Mouse (Mus musculus): ENCODE results near the gene Lekr1. TPM values are rescaled to one million over a fixed set of nuclear protein-coding genes. Genes with fewer than 3 reads are reported as not detected.

The Lekr1 gene
- 3.3 and 4.0 TPM in 2 replicates for polyA plus RNA-seq (2015; fragmentation: Nextera tagmentation; extraction: Ambion mirVana)

DNA sequence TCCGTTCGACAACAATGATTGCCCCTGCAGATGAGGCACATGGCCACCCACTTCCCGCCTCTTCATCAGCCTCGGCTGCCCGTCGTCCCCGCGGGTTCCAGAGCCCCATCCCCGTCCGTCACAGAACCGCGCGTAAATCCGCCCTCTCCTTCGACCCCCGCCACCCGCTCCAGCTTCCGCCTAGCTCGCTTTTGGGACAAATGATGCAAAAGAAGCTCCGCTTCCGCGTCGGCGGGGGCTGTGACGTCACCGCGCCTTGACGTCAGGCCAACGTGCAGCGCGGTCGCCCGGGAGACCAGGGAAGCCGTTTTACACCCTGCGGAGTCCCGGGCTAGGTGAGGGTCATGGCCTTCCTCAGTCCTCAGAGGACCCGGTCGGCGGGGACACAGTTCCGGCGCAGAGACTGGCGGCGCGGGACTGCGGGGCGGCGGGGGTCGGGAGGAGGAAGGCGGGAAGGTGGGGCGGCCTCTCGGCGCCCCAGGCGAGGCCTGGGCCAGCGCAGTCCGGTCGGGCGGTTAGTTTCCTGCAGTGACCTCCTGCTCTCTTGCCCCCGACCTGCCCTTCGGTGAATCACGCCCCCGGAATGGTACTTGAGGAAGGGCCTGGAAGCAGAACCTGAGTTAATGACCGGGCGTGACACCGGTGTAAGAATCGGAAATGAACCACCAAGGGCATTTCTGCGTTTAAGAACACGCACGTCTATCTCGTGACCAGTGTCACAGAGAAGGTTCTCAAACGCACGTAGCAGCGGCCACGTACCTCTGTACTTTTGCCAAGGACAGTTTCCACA, at the start of gene Lekr1:
TSS of gene Lekr1 (plus strand) at position 252 of the 790 bp plus-strand sequence.
- Histone ChIP-seq H3K9me3 (ENCODE audit: control insufficient read depth, low read length) (no peaks in the 10 kb centered on the region), H3K4me1 (replicated peaks; ENCODE audit: control insufficient read depth, insufficient read depth) (no peaks in the 10 kb centered on the region), H3K4me3 (ENCODE audit: low read depth, low read length) (peak within 1 kb of the TSS; percentile 73), H3K9ac (ENCODE audit: low read length) (peak within 1 kb of the TSS; percentile 72), H3K27ac (replicated peaks) (peak within 1 kb of the TSS; percentile 78), H3K27me3 (ENCODE audit: control insufficient read depth, insufficient read depth, low read length) (no peaks in the 10 kb centered on the region), H3K36me3 (ENCODE audit: control insufficient read depth, insufficient read depth, low read length) (no peaks in the 10 kb centered on the region), H3K4me2 (replicated peaks; ENCODE audit: low read depth) (peak within 1 kb of the TSS; percentile 94)
- TF ChIP-seq CTCF (IDR thresholded peaks at IDR 0.05; ENCODE audit: low read depth): no peak
- no peak for TF ChIP-seq EP300 (optimal IDR thresholded peaks at IDR 0.05)
- ATAC-seq (ENCODE audit: low FRiP score, low TSS enrichment) (peak; percentile 91), DNase-seq (ENCODE audit: low spot score) (peak; percentile 90)
- WGBS: under 1% methylated on average over 73 of the region's 73 CpGs

- H3K4me1 ChIP-seq (replicated peaks; ENCODE audit: control insufficient read depth, insufficient read depth): no peaks in the 10 kb centered on the region
- H3K27me3 ChIP-seq (ENCODE audit: control insufficient read depth, insufficient read depth, low read length): no peaks in the 10 kb centered on the region
- TF ChIP-seq CTCF (IDR thresholded peaks at IDR 0.05; ENCODE audit: low read depth) (no peak), EP300 (optimal IDR thresholded peaks at IDR 0.05) (no peak)
- H3K36me3 ChIP-seq (ENCODE audit: control insufficient read depth, insufficient read depth, low read length): no peaks in the 10 kb centered on the region
- H3K4me2 ChIP-seq (replicated peaks; ENCODE audit: low read depth): no peak overlapping the region
- no peaks in the 10 kb centered on the region for H3K9me3 ChIP-seq (ENCODE audit: control insufficient read depth, low read length)
- ATAC-seq (ENCODE audit: low FRiP score, low TSS enrichment): no peak
- H3K9ac ChIP-seq (ENCODE audit: low read length): no peak overlapping the region
- no peak overlapping the region for H3K4me3 ChIP-seq (ENCODE audit: low read depth, low read length)
- 70% methylated on average over 5 of the region's 5 CpGs for WGBS
- no peak overlapping the region for H3K27ac ChIP-seq (replicated peaks)
- no peak for DNase-seq (ENCODE audit: low spot score)
Measured at GRCm38 (mm10) chr3:65617507-65617906, 48.5 kb upstream of the Lekr1 start.

GRCm38 (mm10) chr3:65619340-65619739, 46.7 kb upstream of the Lekr1 start:
- no peak for ATAC-seq (ENCODE audit: low FRiP score, low TSS enrichment)
- 70% methylated on average over 4 of the region's 4 CpGs for WGBS

DNA sequence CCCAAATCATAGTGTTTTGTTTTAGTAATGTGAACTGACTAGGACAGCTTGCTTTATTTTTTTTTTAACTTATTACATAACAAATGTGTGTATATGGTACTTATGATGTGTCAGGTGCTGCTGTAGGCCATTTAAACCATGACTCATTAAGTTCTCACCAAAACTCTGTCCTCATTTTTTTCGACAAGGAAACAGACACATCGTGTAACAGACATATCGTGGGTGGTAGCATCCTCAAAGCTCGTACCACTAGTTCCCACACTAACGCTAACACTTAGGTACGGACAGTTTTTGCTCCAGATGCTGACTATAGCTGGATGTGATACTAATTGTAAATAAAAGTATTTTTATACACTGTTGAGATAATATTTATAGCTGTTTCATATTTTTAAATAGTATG, 43.0 kb upstream of the Lekr1 start:
- H3K4me1 ChIP-seq (replicated peaks; ENCODE audit: control insufficient read depth, insufficient read depth): no peaks in the 10 kb centered on the region
- H3K9me3 ChIP-seq (ENCODE audit: control insufficient read depth, low read length): no peaks in the 10 kb centered on the region
- DNase-seq (ENCODE audit: low spot score) (no peak), ATAC-seq (ENCODE audit: low FRiP score, low TSS enrichment) (no peak)
- H3K27me3 ChIP-seq (ENCODE audit: control insufficient read depth, insufficient read depth, low read length): no peaks in the 10 kb centered on the region
- H3K27ac ChIP-seq (replicated peaks): no peak overlapping the region
- no peak overlapping the region for H3K4me2 ChIP-seq (replicated peaks; ENCODE audit: low read depth)
- 95% methylated on average over 6 of the region's 6 CpGs for WGBS
- no peak for TF ChIP-seq EP300 (optimal IDR thresholded peaks at IDR 0.05)
- no peak for TF ChIP-seq CTCF (IDR thresholded peaks at IDR 0.05; ENCODE audit: low read depth)
- no peaks in the 10 kb centered on the region for H3K36me3 ChIP-seq (ENCODE audit: control insufficient read depth, insufficient read depth, low read length)
- no peak overlapping the region for H3K9ac ChIP-seq (ENCODE audit: low read length)
- H3K4me3 ChIP-seq (ENCODE audit: low read depth, low read length): no peak overlapping the region

More at GRCm38 (mm10) chr3:65619340-65619739, 46.7 kb upstream of the Lekr1 start:
- H3K4me2 ChIP-seq (replicated peaks; ENCODE audit: low read depth): no peak overlapping the region
- H3K9ac ChIP-seq (ENCODE audit: low read length): no peak overlapping the region
- H3K27ac ChIP-seq (replicated peaks): no peak overlapping the region
- H3K36me3 ChIP-seq (ENCODE audit: control insufficient read depth, insufficient read depth, low read length): no peaks in the 10 kb centered on the region
- DNase-seq (ENCODE audit: low spot score): no peak
- H3K9me3 ChIP-seq (ENCODE audit: control insufficient read depth, low read length): no peaks in the 10 kb centered on the region
- H3K27me3 ChIP-seq (ENCODE audit: control insufficient read depth, insufficient read depth, low read length): no peaks in the 10 kb centered on the region
- no peak for TF ChIP-seq CTCF (IDR thresholded peaks at IDR 0.05; ENCODE audit: low read depth)
- no peak for TF ChIP-seq EP300 (optimal IDR thresholded peaks at IDR 0.05)
- no peak overlapping the region for H3K4me3 ChIP-seq (ENCODE audit: low read depth, low read length)
- no peaks in the 10 kb centered on the region for H3K4me1 ChIP-seq (replicated peaks; ENCODE audit: control insufficient read depth, insufficient read depth)

- no peak for DNase-seq (ENCODE audit: low spot score)
- ATAC-seq (ENCODE audit: low FRiP score, low TSS enrichment): no peak
- Histone ChIP-seq H3K9me3 (ENCODE audit: control insufficient read depth, low read length) (no peaks in the 10 kb centered on the region), H3K9ac (ENCODE audit: low read length) (no peak overlapping the region), H3K4me2 (replicated peaks; ENCODE audit: low read depth) (peak overlapping the region; percentile 0), H3K27me3 (ENCODE audit: control insufficient read depth, insufficient read depth, low read length) (no peaks in the 10 kb centered on the region), H3K27ac (replicated peaks) (0 out of 2 replicates have a peak overlapping the region, but pooled peaks have one; percentile 13), H3K4me1 (replicated peaks; ENCODE audit: control insufficient read depth, insufficient read depth) (no peaks in the 10 kb centered on the region), H3K36me3 (ENCODE audit: control insufficient read depth, insufficient read depth, low read length) (no peaks in the 10 kb centered on the region), H3K4me3 (ENCODE audit: low read depth, low read length) (peak overlapping the region; percentile 4; the same call in 1 of the 2 replicates)
- WGBS: 21% methylated on average over 8 of the region's 8 CpGs
- TF ChIP-seq EP300 (optimal IDR thresholded peaks at IDR 0.05) (no peak), CTCF (IDR thresholded peaks at IDR 0.05; ENCODE audit: low read depth) (no peak)
Measured at GRCm38 (mm10) chr3:65625496-65626289, 40.3 kb upstream of the Lekr1 start.
